Mouse (Mus musculus) E14TG2a.4 (cell line): Measurements from ENCODE around the gene Mdm2.

ENCODE experiments used
- CTCF ChIP-seq: conservative IDR thresholded peaks from 2 replicates; pipeline ENCODE4 v1.5.1; 2014; ENCODE audit warnings: low read length
- NANOG ChIP-seq: IDR thresholded peaks from 2 replicates; pipeline ENCODE4 v1.6.1; 2014; ENCODE audit warnings: borderline replicate concordance, low read length, mixed read lengths
- POU5F1 ChIP-seq: IDR thresholded peaks from 2 replicates; pipeline ENCODE4 v1.6.1; 2014; ENCODE audit warnings: low read length, borderline replicate concordance

DNA sequence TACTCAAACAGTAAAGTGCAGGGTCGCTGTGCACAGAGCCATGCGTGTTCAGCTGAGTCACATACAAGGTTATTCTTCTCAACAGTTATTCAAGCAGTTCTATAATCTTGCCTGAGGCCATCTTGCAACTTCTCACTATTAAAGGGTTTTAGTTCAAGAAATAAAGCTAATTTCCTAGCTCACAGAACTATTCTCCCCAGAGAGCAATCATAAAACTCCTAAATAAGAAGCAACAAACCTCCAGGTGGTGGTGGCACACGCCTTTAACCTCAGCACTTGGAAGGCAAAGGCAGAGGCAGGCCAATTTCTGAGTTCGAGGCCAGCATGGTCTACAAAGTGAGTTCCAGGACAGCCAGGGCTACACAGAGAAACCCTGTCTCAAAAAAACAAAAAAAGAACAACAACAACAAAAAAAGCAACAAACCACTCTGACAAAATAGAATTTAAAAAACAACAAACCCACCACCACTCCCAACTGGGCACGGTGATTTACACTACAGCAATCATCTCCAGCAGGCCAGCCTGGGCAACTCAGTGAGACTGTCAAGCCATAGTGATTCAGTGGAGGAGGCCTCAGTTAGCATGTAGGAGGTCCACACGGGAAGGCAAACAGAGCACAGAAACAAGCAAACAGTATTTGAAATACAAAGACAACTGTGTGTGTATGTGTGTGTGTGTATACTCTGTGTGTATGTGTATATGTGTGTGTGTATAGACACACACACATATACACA is 13.6 kb downstream of the Mdm2 start:
- TF ChIP-seq CTCF (no peak), NANOG (no peak), POU5F1 (no peak)
